ENCODE assay signal across 8 mouse cellular contexts in the genomic region with DNA sequence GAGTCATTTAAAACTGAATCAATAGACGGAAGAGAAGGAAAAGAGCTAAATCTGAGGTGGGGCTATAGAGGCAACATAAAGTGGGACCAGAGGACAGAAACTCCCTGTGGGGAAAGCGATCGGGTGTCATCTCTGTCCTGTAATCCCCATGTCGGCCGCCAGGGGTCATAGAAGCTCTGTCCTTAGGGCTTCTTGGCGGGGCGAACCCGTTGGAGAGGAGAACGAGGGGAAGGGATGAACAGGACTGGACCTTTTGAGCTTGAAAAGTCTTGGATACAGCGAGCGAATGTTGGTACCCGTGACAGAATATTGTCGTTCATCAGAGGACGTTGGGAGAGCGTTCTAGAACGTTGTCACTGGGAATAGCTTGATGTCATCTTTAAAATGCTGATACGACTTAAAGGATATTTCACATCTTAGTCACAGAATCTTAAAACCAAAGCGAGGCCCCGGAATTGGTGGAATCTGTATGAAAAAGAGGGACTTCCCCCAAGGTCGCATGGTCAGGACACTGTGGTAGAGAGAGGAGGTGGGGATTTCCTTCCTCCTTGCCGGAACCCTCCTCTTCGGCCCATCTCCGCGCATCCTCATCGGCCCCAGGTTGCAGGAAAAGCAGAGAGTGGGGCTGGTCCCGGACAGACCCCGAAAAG. TPM values are rescaled to one million over a fixed set of nuclear protein-coding genes. Genes with fewer than 3 reads are reported as not detected.
DNase-seq lines count a peak whose midpoint lies in the region; ATAC-seq lines count a peak whose summit lies in the region.

No protein-coding gene starts in this region.

- WGBS in limb, embryonic 11.5 days: 7% methylated on average over 27 of the region's 27 CpGs
- WGBS in midbrain, embryonic 13.5 days: 7% methylated on average over 27 of the region's 27 CpGs

- peak overlapping the region; percentile 42 for H3K4me2 ChIP-seq in limb, embryonic 11.5 days (ENCODE audit: low read depth, severe bottlenecking)
- H3K4me2 ChIP-seq in midbrain, embryonic 13.5 days (replicated peaks): peak overlapping the region; percentile 74

- H3K27me3 ChIP-seq in limb, embryonic 11.5 days (ENCODE audit: control insufficient read depth, insufficient read depth, low read length): peaks cover 51% of the 10 kb centered on the region
- H3K27me3 ChIP-seq in midbrain, embryonic 13.5 days: peaks cover 39% of the 10 kb centered on the region

- no peaks in the 10 kb centered on the region for H3K36me3 ChIP-seq in limb, embryonic 11.5 days (ENCODE audit: control insufficient read depth, insufficient read depth, low read length)
- peaks cover 19% of the 10 kb centered on the region for H3K36me3 ChIP-seq in midbrain, embryonic 13.5 days

- H3K9ac ChIP-seq in limb, embryonic 11.5 days (ENCODE audit: low read length): no peak overlapping the region
- peak overlapping the region; percentile 79 for H3K9ac ChIP-seq in midbrain, embryonic 13.5 days (replicated peaks)

- DNase-seq in gastrocnemius, adult 18-20 months (ENCODE audit: low spot score): peak; percentile 66
- no peak for DNase-seq in gastrocnemius, postnatal 25 days
- peak; percentile 81 for DNase-seq in embryo, embryonic 11 days
- DNase-seq in heart, adult 18-20 months: peak; percentile 70 to 90
- peak; percentile 83 for DNase-seq in kidney, adult 18-20 months
- DNase-seq in limb, embryonic 11.5 days (ENCODE audit: low spot score): peak; percentile 84
- peak; percentile 59 to 75 for DNase-seq in spleen, postnatal 14 days (ENCODE audit: low spot score in 2 of 2)

- no peak overlapping the region for H3K27ac ChIP-seq in limb, embryonic 11.5 days (replicated peaks; ENCODE audit: low read depth, low read length)
- no peak overlapping the region for H3K27ac ChIP-seq in midbrain, embryonic 13.5 days

- no peaks in the 10 kb centered on the region for H3K9me3 ChIP-seq in limb, embryonic 11.5 days (ENCODE audit: control insufficient read depth, low read length)
- H3K9me3 ChIP-seq in midbrain, embryonic 13.5 days: no peaks in the 10 kb centered on the region

- H3K4me3 ChIP-seq in limb, embryonic 11.5 days (ENCODE audit: low read depth, low read length): peak overlapping the region; percentile 17; the same call in 1 of the 2 replicates
- peak overlapping the region; percentile 69 for H3K4me3 ChIP-seq in midbrain, embryonic 13.5 days (replicated peaks)

- no peak for ATAC-seq in limb, embryonic 11.5 days (ENCODE audit: insufficient number of reproducible peaks, low FRiP score, low TSS enrichment, low read depth)
- no peak for ATAC-seq in midbrain, embryonic 13.5 days

- peaks cover 10% of the 10 kb centered on the region; the same call in 1 of the 2 replicates for H3K4me1 ChIP-seq in limb, embryonic 11.5 days (ENCODE audit: control insufficient read depth, insufficient read depth, low read length)
- peaks cover 43% of the 10 kb centered on the region for H3K4me1 ChIP-seq in midbrain, embryonic 13.5 days (replicated peaks)

RNA-seq across cellular contexts. Expression of a gene that starts 2.3 kb away (rescaled TPM):
- total RNA-seq in gastrocnemius, adult 18-20 months (2021): 10 to 100 TPM; 13.9 to 15.0 TPM
- total RNA-seq in gastrocnemius, postnatal 25 days (2021): 1 to 10 TPM; 8.4 to 9.4 TPM
- 10 to 100 TPM; 36.7 to 38.7 TPM for total RNA-seq in heart, adult 18-20 months (2021)
- polyA plus RNA-seq in limb, embryonic 11.5 days (2014; fragmentation: Nextera tagmentation; extraction: Ambion mirVana): 2.2 and 2.3 TPM in 2 replicates
- 6.3 and 10.0 TPM in 2 replicates for polyA plus RNA-seq in midbrain, embryonic 13.5 days (2015; fragmentation: Nextera tagmentation; extraction: Ambion mirVana)

RNA-seq across cellular contexts. Expression of a gene that starts 12.6 kb away (rescaled TPM):
- not detected for total RNA-seq in gastrocnemius, adult 18-20 months (2021)
- total RNA-seq in gastrocnemius, postnatal 25 days (2021): not detected
- total RNA-seq in heart, adult 18-20 months (2021): under 1 TPM in 1 of 2 experiments, not detected in 1; 0.13 TPM
- polyA plus RNA-seq in limb, embryonic 11.5 days (2014; fragmentation: Nextera tagmentation; extraction: Ambion mirVana): 0.23 TPM in 1 of 2 replicates, not detected in the other
- polyA plus RNA-seq in midbrain, embryonic 13.5 days (2015; fragmentation: Nextera tagmentation; extraction: Ambion mirVana): 2.6 and 3.4 TPM in 2 replicates

RNA-seq across cellular contexts. Expression of a gene that starts 29.0 kb away (rescaled TPM):
- total RNA-seq in gastrocnemius, adult 18-20 months (2021): 10 to 100 TPM; 50.5 to 55.4 TPM
- total RNA-seq in gastrocnemius, postnatal 25 days (2021): 10 to 100 TPM; 48.2 to 50.0 TPM
- 10 to 100 TPM; 60.8 to 61.3 TPM for total RNA-seq in heart, adult 18-20 months (2021)
- polyA plus RNA-seq in limb, embryonic 11.5 days (2014; fragmentation: Nextera tagmentation; extraction: Ambion mirVana): 179 and 183 TPM in 2 replicates
- polyA plus RNA-seq in midbrain, embryonic 13.5 days (2015; fragmentation: Nextera tagmentation; extraction: Ambion mirVana): 124 and 126 TPM in 2 replicates

RNA-seq across cellular contexts. Expression of a gene that starts 29.5 kb away (rescaled TPM):
- total RNA-seq in gastrocnemius, adult 18-20 months (2021): 1 to 10 TPM; 1.9 to 2.0 TPM
- 1 to 10 TPM; 2.3 to 2.5 TPM for total RNA-seq in gastrocnemius, postnatal 25 days (2021)
- total RNA-seq in heart, adult 18-20 months (2021): 1 to 10 TPM; 4.0 to 4.2 TPM
- 10.7 and 11.7 TPM in 2 replicates for polyA plus RNA-seq in limb, embryonic 11.5 days (2014; fragmentation: Nextera tagmentation; extraction: Ambion mirVana)
- 22.5 and 23.9 TPM in 2 replicates for polyA plus RNA-seq in midbrain, embryonic 13.5 days (2015; fragmentation: Nextera tagmentation; extraction: Ambion mirVana)

RNA-seq across cellular contexts. Expression of a gene that starts 33.8 kb away (rescaled TPM):
- 1 to 10 TPM; 1.3 to 3.3 TPM for total RNA-seq in gastrocnemius, adult 18-20 months (2021)
- 1 to 10 TPM; 1.7 to 2.4 TPM for total RNA-seq in gastrocnemius, postnatal 25 days (2021)
- 1 to 10 TPM; 5.5 to 7.1 TPM for total RNA-seq in heart, adult 18-20 months (2021)
- polyA plus RNA-seq in limb, embryonic 11.5 days (2014; fragmentation: Nextera tagmentation; extraction: Ambion mirVana): 8.7 and 10.5 TPM in 2 replicates
- polyA plus RNA-seq in midbrain, embryonic 13.5 days (2015; fragmentation: Nextera tagmentation; extraction: Ambion mirVana): 1.8 and 1.9 TPM in 2 replicates
